Mouse (Mus musculus) E14TG2a.4 (cell line): Measurements from ENCODE around the gene Smtnl2.

Experiments
- CTCF ChIP-seq: conservative IDR thresholded peaks from 2 replicates; pipeline ENCODE4 v1.5.1; 2014; ENCODE audit warnings: low read length
- NANOG ChIP-seq: IDR thresholded peaks from 2 replicates; pipeline ENCODE4 v1.6.1; 2014; ENCODE audit warnings: borderline replicate concordance, low read length, mixed read lengths

GRCm38 (mm10) chr11:72407081-72407480 is 4.4 kb downstream of the Smtnl2 start:
- TF ChIP-seq CTCF (no peak), NANOG (no peak)
